Mouse (Mus musculus) liver, embryonic 14.5 days (tissue): ENCODE measurements around the gene Bmp2.

ENCODE experiments used
- CTCF ChIP-seq: IDR thresholded peaks from 2 replicates; pipeline ENCODE4 v1.5.1; 2016; ENCODE audit warnings: antibody characterized with exemption, low read depth, control low read depth
- EP300 ChIP-seq: IDR thresholded peaks from 2 replicates; pipeline ENCODE4 v1.6.1; 2016; ENCODE audit warnings: antibody characterized with exemption, low read depth

GRCm38 (mm10) chr2:133517867-133518266 lies 34.1 kb upstream of the Bmp2 start:
- no peak for TF ChIP-seq CTCF
- TF ChIP-seq EP300 = no peak
